Mouse (Mus musculus) midbrain, embryonic 15.5 days (tissue): Measurements from ENCODE around the gene Hba-a1. TPM values are rescaled to one million over a fixed set of nuclear protein-coding genes. Genes with fewer than 3 reads are reported as not detected.
"Not testable (repeated sequence)": the region's sequence is repeated elsewhere in the genome, so short reads cannot be mapped to it uniquely, and the experiment has no call there.

Experiments
- ATAC-seq: fragments of 200-750 bp; cut with Nextera tagmentation; replicated peaks from 2 replicates; pipeline ENCODE4 v1.8.0; 2017; ENCODE audit warnings: moderate TSS enrichment
- H3K27ac ChIP-seq: fragments of 300-500 bp; sonication (generic); 2 replicates; pipeline ENCODE4 v1.5.1; 2015; ENCODE audit warnings: mild to moderate bottlenecking, inconsistent platforms
- H3K27me3 ChIP-seq: fragments of 300-500 bp; sonication (generic); replicated peaks from 2 replicates; pipeline ENCODE4 v1.6.1; 2015; ENCODE audit warnings: inconsistent platforms
- H3K36me3 ChIP-seq: fragments of 300-500 bp; sonication (generic); replicated peaks from 2 replicates; pipeline ENCODE4 v1.6.1; 2015; ENCODE audit warnings: inconsistent platforms
- H3K4me1 ChIP-seq: fragments of 300-500 bp; sonication (generic); 2 replicates; pipeline ENCODE4 v1.6.1; 2015; ENCODE audit warnings: inconsistent platforms
- H3K4me2 ChIP-seq: fragments of 300-500 bp; sonication (generic); 2 replicates; pipeline ENCODE4 v1.6.1; 2015; ENCODE audit warnings: inconsistent platforms, mild to moderate bottlenecking, moderate library complexity
- H3K4me3 ChIP-seq: fragments of 300-500 bp; sonication (generic); 2 replicates; pipeline ENCODE4 v1.5.1; 2015; ENCODE audit warnings: mild to moderate bottlenecking, inconsistent platforms
- H3K9ac ChIP-seq: fragments of 300-500 bp; sonication (generic); 2 replicates; pipeline ENCODE4 v1.6.1; 2015; ENCODE audit warnings: mild to moderate bottlenecking, inconsistent platforms
- H3K9me3 ChIP-seq: fragments of 300-500 bp; sonication (generic); 2 replicates; pipeline ENCODE4 v1.6.1; 2016; ENCODE audit warnings: inconsistent platforms
- WGBS: fragments of 180-500 bp; shearing (Covaris S2); methylation state at CpG from one replicate; pipeline ENCODE4 v1.1.7; 2015; ENCODE audit warnings: mixed read lengths; 5-methylcytosine and 5-hydroxymethylcytosine counted together
- polyA plus RNA-seq: library from polyadenylated mRNA; unstranded; fragments of >200 nt; fragmentation: Nextera tagmentation; extraction: Ambion mirVana; gene quantifications from 2 replicates; pipeline ENCODE4 v1.2.1, GENCODE M21; 2015

The Hba-a1 gene
- polyA plus RNA-seq, 1 experiment from 2014 or later, result 2,454 TPM

DNA sequence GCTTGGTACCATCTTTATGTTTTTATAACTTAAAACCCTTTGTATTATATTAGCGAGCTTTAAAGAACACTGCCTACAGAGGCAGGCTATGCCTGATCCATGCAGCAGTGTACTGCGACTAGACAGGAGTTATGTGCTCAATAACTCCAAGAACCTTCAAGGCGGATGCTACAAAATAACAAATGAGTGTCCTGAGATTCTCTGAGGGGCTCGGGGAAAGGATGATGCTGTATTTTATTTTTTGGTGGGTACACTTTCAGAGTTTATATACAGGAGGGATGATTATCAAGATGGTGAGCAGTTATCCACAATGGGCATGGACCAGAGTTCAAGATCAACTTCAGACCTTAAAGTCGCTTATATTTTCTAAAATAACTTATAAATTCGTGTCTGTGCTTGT lies 16.5 kb upstream of the Hba-a1 start:
- 28% methylated on average over 6 of the region's 6 CpGs for WGBS
- H3K27me3 ChIP-seq, result no peaks in the 10 kb centered on the region
- H3K4me3 ChIP-seq, result peak overlapping the region; percentile 53
- 0 out of 2 replicates have a peak, but pooled peaks have one; percentile 0 for ATAC-seq
- peak overlapping the region; percentile 54 for H3K4me2 ChIP-seq
- H3K9me3 ChIP-seq, result no peaks in the 10 kb centered on the region
- peaks cover 14% of the 10 kb centered on the region for H3K4me1 ChIP-seq
- peak overlapping the region; percentile 79 for H3K9ac ChIP-seq
- no peaks in the 10 kb centered on the region for H3K36me3 ChIP-seq
- H3K27ac ChIP-seq, result peak overlapping the region; percentile 93

DNA sequence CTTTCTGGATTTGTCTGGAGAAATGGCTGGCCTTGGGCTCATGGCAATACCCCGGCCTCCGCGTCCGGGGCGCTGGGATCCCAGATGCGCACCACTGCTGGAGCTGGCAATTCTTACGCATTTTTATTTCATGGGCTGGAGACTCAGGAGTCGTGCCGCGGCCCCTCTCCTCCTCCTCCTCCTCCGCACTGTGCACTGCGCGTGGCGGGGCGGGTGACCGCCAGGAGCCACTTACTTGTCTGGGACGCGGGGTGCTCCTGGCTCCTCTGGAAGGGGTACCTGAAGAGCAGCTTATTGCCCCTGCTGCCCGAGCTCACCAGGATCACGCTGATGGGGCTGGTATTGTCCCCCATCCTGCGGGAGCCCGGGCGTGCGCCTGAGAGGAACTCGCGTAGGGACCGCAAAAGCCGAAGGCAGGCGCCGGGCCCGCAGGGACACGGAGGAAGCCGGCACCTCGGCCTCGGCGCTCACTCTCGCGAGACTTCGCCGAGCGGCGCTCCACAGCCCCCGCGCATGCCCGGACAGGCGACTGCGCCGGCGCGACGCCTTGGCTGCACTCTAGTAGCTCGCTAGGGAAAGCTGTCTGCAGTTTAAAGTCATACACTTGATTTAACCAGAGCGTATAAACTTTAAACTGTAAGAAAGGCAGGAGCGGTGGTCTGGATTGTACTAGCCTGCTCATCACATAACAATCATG lies 16.0 kb upstream of the Hba-a1 start, which contains the start of gene Nprl3:
TSS of gene Nprl3 (minus strand) at position 520 of the 697 bp plus-strand sequence.
- ATAC-seq, result peak; percentile 99
- H3K4me3 ChIP-seq, result peak within 1 kb of the TSS; percentile 53
- peak within 1 kb of the TSS; percentile 54 for H3K4me2 ChIP-seq
- no peaks in the 10 kb centered on the region for H3K27me3 ChIP-seq
- peak within 1 kb of the TSS; percentile 93 for H3K27ac ChIP-seq
- peak within 1 kb of the TSS; percentile 79 for H3K9ac ChIP-seq
- under 1% methylated on average over 49 of the region's 54 CpGs for WGBS
- no peaks in the 10 kb centered on the region for H3K36me3 ChIP-seq
- H3K9me3 ChIP-seq, result no peaks in the 10 kb centered on the region
- H3K4me1 ChIP-seq, result peaks cover 14% of the 10 kb centered on the region

DNA sequence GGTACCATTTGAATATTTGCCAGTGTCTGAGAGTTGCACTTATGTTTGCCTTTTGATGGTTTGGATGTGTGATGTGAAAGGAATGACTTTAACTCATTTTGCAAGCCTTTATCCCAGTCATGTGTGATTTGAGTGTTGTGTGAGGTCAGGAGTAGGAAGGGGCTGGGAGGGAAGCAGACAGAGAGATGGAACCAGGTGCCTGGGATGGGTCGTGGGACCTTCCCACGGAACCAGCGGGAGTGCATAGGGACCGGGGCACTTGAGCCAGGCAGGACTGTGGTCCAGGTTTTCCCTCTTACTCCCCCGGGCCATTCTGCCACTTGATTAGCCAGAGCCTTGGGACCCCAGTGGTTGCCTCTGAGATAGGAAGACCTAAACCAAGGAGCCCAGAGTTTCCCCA lies 15.3 kb upstream of the Hba-a1 start:
- Histone ChIP-seq H3K9ac (peak overlapping the region; percentile 42), H3K27ac (peak overlapping the region; percentile 93; the same call in 1 of the 2 replicates), H3K36me3 (no peaks in the 10 kb centered on the region), H3K4me1 (peaks cover 14% of the 10 kb centered on the region), H3K9me3 (no peaks in the 10 kb centered on the region), H3K4me2 (peak overlapping the region; percentile 54), H3K4me3 (peak overlapping the region; percentile 53), H3K27me3 (no peaks in the 10 kb centered on the region)
- WGBS, result 23% methylated on average over 5 of the region's 5 CpGs
- peak; percentile 62 for ATAC-seq

DNA sequence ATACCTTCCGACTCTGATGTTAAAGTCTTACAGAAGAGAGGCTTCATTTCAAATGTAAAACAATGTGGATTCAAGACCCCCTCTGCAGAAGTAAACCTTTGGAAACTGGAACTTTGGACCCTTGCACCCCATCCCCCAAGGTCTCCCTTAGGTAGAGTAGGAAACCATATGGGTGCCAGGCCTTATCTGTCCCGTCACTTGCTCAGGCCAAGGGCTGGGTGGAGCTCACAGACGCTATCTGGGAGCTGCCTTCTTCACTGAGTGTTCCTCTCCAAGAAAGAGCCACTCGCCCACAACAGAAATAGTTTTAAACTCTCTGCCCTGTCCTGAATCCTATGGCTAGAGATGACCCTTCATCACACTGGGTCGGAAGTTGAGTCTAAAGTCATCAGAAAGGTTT lies 14.4 kb upstream of the Hba-a1 start:
- no peak for ATAC-seq
- Histone ChIP-seq H3K4me2 (no peak overlapping the region), H3K9me3 (no peaks in the 10 kb centered on the region), H3K4me1 (peaks cover 14% of the 10 kb centered on the region), H3K27me3 (no peaks in the 10 kb centered on the region), H3K4me3 (no peak overlapping the region), H3K9ac (no peak overlapping the region), H3K27ac (no peak overlapping the region), H3K36me3 (no peaks in the 10 kb centered on the region)
- WGBS, result 83% methylated on average over 5 of the region's 5 CpGs

DNA sequence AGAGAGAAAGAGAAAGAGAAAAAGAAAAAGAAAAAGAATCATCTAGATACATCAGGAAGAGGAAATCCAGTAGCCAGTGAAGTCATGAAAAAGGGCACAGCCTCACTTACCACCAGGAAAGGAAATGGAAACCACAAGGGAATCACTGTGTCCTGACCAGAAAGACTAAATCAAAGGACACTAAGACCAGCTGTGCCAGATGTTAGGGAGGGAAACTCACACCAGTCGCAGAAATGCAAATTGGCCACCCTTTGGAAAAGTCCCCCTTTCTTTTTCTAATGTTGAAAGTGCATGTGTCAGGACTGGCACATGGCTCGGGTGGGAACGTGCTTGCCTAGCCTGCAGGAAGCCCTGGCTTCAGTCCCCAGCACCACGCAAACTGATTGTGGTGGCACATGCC lies 12.1 kb upstream of the Hba-a1 start:
- H3K9me3 ChIP-seq, result no peaks in the 10 kb centered on the region
- ATAC-seq, result no peak

DNA sequence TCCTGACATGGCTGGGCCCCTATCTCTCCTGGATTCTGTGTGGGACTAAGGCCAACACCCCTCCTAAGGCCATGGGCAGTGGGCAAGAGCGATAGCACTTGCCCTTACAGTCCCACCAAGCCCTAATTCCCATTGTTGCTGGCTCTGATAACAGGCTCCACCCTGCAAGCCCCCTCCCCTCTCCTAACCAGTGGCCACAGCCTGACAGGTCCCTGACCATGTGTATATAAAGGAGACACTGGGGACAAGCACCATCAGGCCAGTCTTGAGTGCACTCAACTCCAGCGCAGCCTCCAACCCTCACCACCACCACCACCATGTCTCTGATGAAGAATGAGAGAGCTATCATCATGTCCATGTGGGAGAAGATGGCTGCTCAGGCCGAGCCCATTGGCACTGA lies 7.0 kb upstream of the Hba-a1 start, which contains the start of gene Hba-x:
TSS of gene Hba-x (plus strand) at position 54 of the 400 bp plus-strand sequence.
- Histone ChIP-seq H3K9me3 (no peaks in the 10 kb centered on the region), H3K27me3 (no peaks in the 10 kb centered on the region), H3K4me3 (no peak within 1 kb of the TSS), H3K9ac (no peak within 1 kb of the TSS), H3K4me2 (no peak within 1 kb of the TSS), H3K27ac (no peak within 1 kb of the TSS), H3K36me3 (no peaks in the 10 kb centered on the region), H3K4me1 (no peaks in the 10 kb centered on the region)
- no peak for ATAC-seq
- WGBS, result 71% methylated on average over 3 of the region's 3 CpGs

More for the DNA sequence above, 12.1 kb upstream of the Hba-a1 start:
- Histone ChIP-seq H3K36me3 (no peaks in the 10 kb centered on the region), H3K9ac (no peak overlapping the region), H3K4me1 (peaks cover 11% of the 10 kb centered on the region), H3K4me3 (no peak overlapping the region), H3K27ac (no peak overlapping the region), H3K4me2 (no peak overlapping the region), H3K27me3 (no peaks in the 10 kb centered on the region)
- WGBS, result 55% methylated on average over 4 of the region's 4 CpGs

DNA sequence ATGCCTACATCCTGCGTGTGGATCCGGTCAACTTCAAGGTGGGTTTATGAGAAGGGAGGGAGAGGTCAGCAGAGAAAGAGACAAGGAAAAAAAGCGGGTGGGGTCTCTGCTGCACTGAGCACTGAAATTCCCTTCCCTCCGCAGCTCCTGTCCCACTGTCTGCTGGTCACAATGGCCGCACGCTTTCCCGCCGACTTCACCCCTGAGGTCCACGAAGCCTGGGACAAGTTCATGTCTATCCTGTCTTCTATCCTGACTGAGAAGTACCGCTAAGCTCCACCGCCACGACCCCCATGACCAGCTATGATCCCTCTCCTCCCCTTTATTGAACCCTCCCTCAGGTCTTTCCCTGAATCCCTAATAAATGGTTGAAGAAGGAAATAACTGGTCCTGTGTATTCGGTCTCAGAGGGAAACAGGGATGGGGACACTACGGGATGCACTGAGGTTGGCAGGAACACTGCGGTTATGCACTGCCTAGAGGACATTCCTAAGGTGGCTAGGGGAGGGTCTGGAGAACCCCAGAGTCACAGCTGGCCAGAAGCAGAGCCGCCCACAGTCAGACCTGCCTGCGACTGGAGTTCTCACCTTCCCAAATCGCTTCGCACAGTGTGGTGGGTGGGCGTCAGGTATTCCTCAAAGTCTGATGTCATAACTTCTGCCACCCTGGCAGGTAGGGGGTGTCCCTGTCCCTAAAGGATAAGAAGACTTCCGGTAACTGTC lies 5.4 kb upstream of the Hba-a1 start:
- Histone ChIP-seq H3K27ac (no peak overlapping the region), H3K4me2 (no peak overlapping the region), H3K4me3 (no peak overlapping the region), H3K36me3 (no peaks in the 10 kb centered on the region), H3K9me3 (no peaks in the 10 kb centered on the region), H3K9ac (no peak overlapping the region), H3K27me3 (no peaks in the 10 kb centered on the region), H3K4me1 (no peaks in the 10 kb centered on the region)
- ATAC-seq, result no peak
- WGBS, result 78% methylated on average over 21 of the region's 21 CpGs

DNA sequence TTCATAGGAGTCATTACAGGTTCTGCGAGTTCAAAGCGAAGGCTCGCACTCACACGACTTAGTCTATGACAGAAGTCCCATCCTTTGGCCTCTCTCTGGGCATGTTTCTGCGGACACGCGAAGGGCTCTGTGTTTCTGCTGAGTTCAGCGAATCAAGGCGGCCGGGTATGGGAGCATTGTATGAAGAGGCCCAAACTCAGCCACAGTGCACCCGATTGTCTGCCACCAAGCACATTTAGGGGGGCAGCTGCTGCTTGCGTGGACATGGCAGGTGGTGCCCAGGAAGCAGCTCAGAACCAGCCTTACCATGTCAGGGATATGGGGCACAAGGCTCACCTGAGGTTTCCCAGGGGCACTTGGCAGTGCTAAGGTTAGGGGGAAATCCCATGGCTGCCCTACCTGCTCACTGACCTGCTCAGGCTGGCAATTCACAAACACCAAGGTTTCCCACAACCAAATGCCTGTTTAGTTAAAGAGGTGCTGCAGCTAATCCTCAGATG lies 4.8 kb upstream of the Hba-a1 start:
- WGBS, result 84% methylated on average over 12 of the region's 12 CpGs
- H3K4me3 ChIP-seq, result no peak overlapping the region
- no peaks in the 10 kb centered on the region for H3K9me3 ChIP-seq
- no peaks in the 10 kb centered on the region for H3K36me3 ChIP-seq
- no peak overlapping the region for H3K9ac ChIP-seq
- ATAC-seq, result no peak
- H3K27me3 ChIP-seq, result no peaks in the 10 kb centered on the region
- no peak overlapping the region for H3K27ac ChIP-seq
- H3K4me1 ChIP-seq, result no peaks in the 10 kb centered on the region
- H3K4me2 ChIP-seq, result no peak overlapping the region

DNA sequence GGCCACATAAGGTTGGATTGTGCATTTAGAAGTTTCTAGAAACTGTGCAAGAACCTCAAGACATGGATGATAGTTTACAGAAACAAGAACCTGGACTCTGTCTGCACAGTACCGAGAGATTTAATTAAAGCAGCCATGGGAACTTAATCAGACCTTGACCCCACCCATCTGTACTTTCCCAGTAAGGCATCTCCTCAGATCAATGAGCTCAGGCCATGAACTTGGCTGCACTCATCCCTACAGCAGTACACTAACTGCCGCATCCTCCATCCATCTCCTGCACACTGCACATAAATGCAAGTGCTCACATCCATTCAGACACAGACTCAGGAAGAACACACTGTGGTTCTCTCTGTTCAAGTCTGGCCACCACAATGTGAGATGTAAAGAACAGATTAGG lies 2.7 kb upstream of the Hba-a1 start:
- no peak for ATAC-seq
- H3K9me3 ChIP-seq, result no peaks in the 10 kb centered on the region
- 78% methylated on average over 2 of the region's 2 CpGs for WGBS
- no peak overlapping the region for H3K4me2 ChIP-seq
- no peak overlapping the region for H3K4me3 ChIP-seq
- no peak overlapping the region for H3K27ac ChIP-seq
- H3K4me1 ChIP-seq, result no peaks in the 10 kb centered on the region
- H3K36me3 ChIP-seq, result no peaks in the 10 kb centered on the region
- no peak overlapping the region for H3K9ac ChIP-seq
- no peaks in the 10 kb centered on the region for H3K27me3 ChIP-seq

DNA sequence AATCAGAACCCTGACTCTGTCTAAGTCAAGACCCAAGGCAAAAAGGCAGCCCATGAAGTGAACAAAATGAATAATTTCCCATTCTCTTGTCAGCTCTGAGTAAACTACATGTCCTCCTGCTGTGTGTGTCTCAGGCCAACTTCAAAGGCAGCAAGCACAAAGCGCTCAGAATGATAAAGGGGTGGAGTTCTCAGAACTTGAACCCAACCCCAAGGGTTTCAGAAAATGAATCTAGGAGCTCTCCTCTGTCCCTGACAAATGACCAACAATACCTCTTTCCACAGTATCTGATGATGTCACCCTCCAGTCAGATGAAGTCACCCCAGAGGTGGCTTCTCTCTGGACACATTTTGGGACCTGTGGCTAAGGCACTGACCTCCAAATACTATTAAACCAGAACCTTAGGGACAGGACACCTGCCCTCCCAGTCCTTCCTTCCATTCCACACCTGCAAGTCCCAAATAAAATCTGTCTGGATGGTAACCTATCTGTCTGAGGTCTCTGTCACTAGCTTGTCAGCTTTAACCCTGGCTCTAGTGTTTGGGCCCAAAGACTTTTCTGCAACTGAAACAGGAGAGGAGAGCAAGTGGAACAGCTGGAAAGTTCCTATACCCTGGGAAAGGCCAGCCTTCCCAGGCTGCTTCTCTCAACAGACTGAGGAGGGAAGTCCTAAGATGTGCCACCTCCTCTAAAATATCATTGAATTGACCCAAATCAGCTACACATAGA lies 1.7 kb upstream of the Hba-a1 start:
- Histone ChIP-seq H3K9ac (no peak overlapping the region), H3K4me1 (no peaks in the 10 kb centered on the region), H3K27me3 (no peaks in the 10 kb centered on the region), H3K4me2 (no peak overlapping the region), H3K27ac (no peak overlapping the region), H3K9me3 (no peaks in the 10 kb centered on the region), H3K4me3 (no peak overlapping the region), H3K36me3 (no peaks in the 10 kb centered on the region)
- ATAC-seq, result no peak
- WGBS, result 80% methylated on average over 1 of the region's 1 CpGs

DNA sequence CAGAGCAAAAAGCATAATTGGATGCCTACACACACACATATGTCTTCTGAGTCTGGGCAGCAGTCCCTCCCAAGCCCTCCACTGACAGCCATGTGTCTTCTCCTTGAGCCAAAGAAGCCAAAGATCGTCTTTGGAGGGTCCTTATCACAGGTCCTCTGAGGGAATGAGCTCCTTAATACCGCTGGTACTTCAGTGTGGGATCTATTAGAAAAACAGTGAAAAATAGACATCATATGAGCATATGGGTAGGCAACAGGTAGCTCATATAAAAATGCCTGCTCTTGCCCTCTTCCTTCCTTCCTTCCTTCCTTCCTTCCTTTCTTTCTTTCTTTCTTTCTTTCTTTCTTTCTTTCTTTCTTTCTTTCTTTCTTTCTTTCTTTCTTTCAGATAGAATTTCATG lies 1.3 kb downstream of the Hba-a1 start:
- H3K9me3 ChIP-seq, H3K4me3 ChIP-seq, H3K4me2 ChIP-seq, H3K27me3 ChIP-seq, H3K4me1 ChIP-seq, H3K36me3 ChIP-seq, H3K9ac ChIP-seq, ATAC-seq, H3K27ac ChIP-seq: not testable (repeated sequence)
- 59% methylated on average over 2 of the region's 2 CpGs for WGBS
